Mouse (Mus musculus) neural tube, embryonic 10.5 days (tissue): ENCODE results near the gene Slc22a14.
A peak's percentile ranks its signal among the peaks of the same experiment; 100 is the strongest.

Experiments
- DNase-seq: peaks from one replicate; pipeline ENCODE4 v3.0.0-alpha.2; 2017; ENCODE audit warnings: low spot score; ENCODE audit errors: extremely low spot score

The Slc22a14 gene

GRCm38 (mm10) chr9:119365284-119365683, at the start of gene Slc22a14:
Slc22a14 (minus strand) TSS chr9:119365553.
- no peak for DNase-seq

GRCm38 (mm10) chr9:119409864-119410263, 44.5 kb upstream of the Slc22a14 start:
- no peak for DNase-seq

GRCm38 (mm10) chr9:119408898-119409664, 43.7 kb upstream of the Slc22a14 start:
- DNase-seq, result no peak

- DNase-seq, result no peak
Observed at GRCm38 (mm10) chr9:119407884-119408283, 42.5 kb upstream of the Slc22a14 start.

GRCm38 (mm10) chr9:119404090-119404489, 38.7 kb upstream of the Slc22a14 start:
- no peak for DNase-seq

GRCm38 (mm10) chr9:119403236-119403641, 37.9 kb upstream of the Slc22a14 start:
- peak; percentile 78 for DNase-seq

GRCm38 (mm10) chr9:119402253-119403235, 37.2 kb upstream of the Slc22a14 start:
- DNase-seq, result peak; percentile 74

- peak; percentile 98 for DNase-seq
Observed at GRCm38 (mm10) chr9:119401801-119402214, 36.5 kb upstream of the Slc22a14 start, which contains the start of gene Acvr2b. Acvr2b (plus strand) TSS chr9:119402118.

GRCm38 (mm10) chr9:119401351-119401750, 36.0 kb upstream of the Slc22a14 start:
- no peak for DNase-seq

- no peak for DNase-seq
Observed at GRCm38 (mm10) chr9:119394808-119395207, 29.5 kb upstream of the Slc22a14 start.

GRCm38 (mm10) chr9:119390214-119390613, 24.9 kb upstream of the Slc22a14 start:
- no peak for DNase-seq

GRCm38 (mm10) chr9:119388956-119389355, 23.6 kb upstream of the Slc22a14 start:
- peak; percentile 33 for DNase-seq

- no peak for DNase-seq
Observed at GRCm38 (mm10) chr9:119382603-119383002, 17.2 kb upstream of the Slc22a14 start.

GRCm38 (mm10) chr9:119378231-119378630, 12.9 kb upstream of the Slc22a14 start:
- DNase-seq, result no peak

GRCm38 (mm10) chr9:119375556-119375955, 10.2 kb upstream of the Slc22a14 start:
- DNase-seq, result no peak

- no peak for DNase-seq
Observed at GRCm38 (mm10) chr9:119375008-119375407, 9.7 kb upstream of the Slc22a14 start.

- DNase-seq, result peak; percentile 35
Observed at GRCm38 (mm10) chr9:119371251-119371650, 5.9 kb upstream of the Slc22a14 start.

- peak; percentile 18 for DNase-seq
Observed at GRCm38 (mm10) chr9:119370770-119371169, 5.4 kb upstream of the Slc22a14 start.

GRCm38 (mm10) chr9:119368367-119368766, 3.0 kb upstream of the Slc22a14 start:
- no peak for DNase-seq

- no peak for DNase-seq
Observed at GRCm38 (mm10) chr9:119363229-119363628, 2.1 kb downstream of the Slc22a14 start.

- no peak for DNase-seq
Observed at GRCm38 (mm10) chr9:119361416-119361815, 3.9 kb downstream of the Slc22a14 start.

GRCm38 (mm10) chr9:119358058-119358429, 7.3 kb downstream of the Slc22a14 start:
- no peak for DNase-seq
